Mouse (Mus musculus): ENCODE data around the gene Hnrnpll. TPM values are rescaled to one million over a fixed set of nuclear protein-coding genes. Genes with fewer than 3 reads are reported as not detected.

The Hnrnpll gene
- polyA plus RNA-seq, 1 experiment, result 2.5 TPM

GRCm38 (mm10) chr17:80090551-80090950 is 28.4 kb upstream of the Hnrnpll start:
- H3K4me3 ChIP-seq (replicated peaks), result no peak overlapping the region
- H3K4me1 ChIP-seq (ENCODE audit: control insufficient read depth), result no peaks in the 10 kb centered on the region
- TF ChIP-seq GATA1 (IDR thresholded peaks at IDR 0.05; ENCODE audit: low read length), result no peak
- TF ChIP-seq TAL1 (IDR thresholded peaks at IDR 0.05; ENCODE audit: low read length), result no peak
- no peaks in the 10 kb centered on the region for H3K36me3 ChIP-seq (ENCODE audit: control insufficient read depth)
- H3K27me3 ChIP-seq (ENCODE audit: control insufficient read depth), result peaks cover 6% of the 10 kb centered on the region
- no peaks in the 10 kb centered on the region; the same call in 1 of the 2 replicates for H3K9me3 ChIP-seq (ENCODE audit: control insufficient read depth, low read length)

- Histone ChIP-seq H3K4me1 (ENCODE audit: control insufficient read depth) (no peaks in the 10 kb centered on the region), H3K9me3 (ENCODE audit: control insufficient read depth, low read length) (peaks cover 5% of the 10 kb centered on the region), H3K36me3 (ENCODE audit: control insufficient read depth) (no peaks in the 10 kb centered on the region), H3K4me3 (replicated peaks) (no peak overlapping the region), H3K27me3 (ENCODE audit: control insufficient read depth) (peaks cover 6% of the 10 kb centered on the region)
- TF ChIP-seq TAL1 (IDR thresholded peaks at IDR 0.05; ENCODE audit: low read length) (no peak), GATA1 (IDR thresholded peaks at IDR 0.05; ENCODE audit: low read length) (no peak)
These were observed 26.0 kb upstream of the Hnrnpll start for GRCm38 (mm10) chr17:80088168-80088567.

- Histone ChIP-seq H3K9me3 (ENCODE audit: control insufficient read depth, low read length) (peaks cover 5% of the 10 kb centered on the region), H3K36me3 (ENCODE audit: control insufficient read depth) (no peaks in the 10 kb centered on the region), H3K27me3 (ENCODE audit: control insufficient read depth) (peaks cover 6% of the 10 kb centered on the region), H3K4me1 (ENCODE audit: control insufficient read depth) (no peaks in the 10 kb centered on the region), H3K4me3 (replicated peaks) (no peak overlapping the region)
- TF ChIP-seq GATA1 (IDR thresholded peaks at IDR 0.05; ENCODE audit: low read length) (no peak), TAL1 (IDR thresholded peaks at IDR 0.05; ENCODE audit: low read length) (no peak)
These were observed 24.5 kb upstream of the Hnrnpll start for GRCm38 (mm10) chr17:80086591-80086990.

GRCm38 (mm10) chr17:80084424-80084823 is 22.3 kb upstream of the Hnrnpll start:
- Histone ChIP-seq H3K27me3 (ENCODE audit: control insufficient read depth) (peaks cover 2% of the 10 kb centered on the region), H3K4me3 (replicated peaks) (no peak overlapping the region), H3K9me3 (ENCODE audit: control insufficient read depth, low read length) (peaks cover 5% of the 10 kb centered on the region), H3K4me1 (ENCODE audit: control insufficient read depth) (no peaks in the 10 kb centered on the region), H3K36me3 (ENCODE audit: control insufficient read depth) (no peaks in the 10 kb centered on the region)
- no peak for TF ChIP-seq TAL1 (IDR thresholded peaks at IDR 0.05; ENCODE audit: low read length)
- no peak for TF ChIP-seq GATA1 (IDR thresholded peaks at IDR 0.05; ENCODE audit: low read length)

- no peak for TF ChIP-seq TAL1 (IDR thresholded peaks at IDR 0.05; ENCODE audit: low read length)
- TF ChIP-seq GATA1 (IDR thresholded peaks at IDR 0.05; ENCODE audit: low read length), result no peak
- Histone ChIP-seq H3K36me3 (ENCODE audit: control insufficient read depth) (no peaks in the 10 kb centered on the region), H3K4me3 (replicated peaks) (no peak overlapping the region), H3K27me3 (ENCODE audit: control insufficient read depth) (peaks cover 2% of the 10 kb centered on the region; the same call in 1 of the 2 replicates), H3K4me1 (ENCODE audit: control insufficient read depth) (no peaks in the 10 kb centered on the region), H3K9me3 (ENCODE audit: control insufficient read depth, low read length) (peaks cover 5% of the 10 kb centered on the region)
These were observed 21.1 kb upstream of the Hnrnpll start for GRCm38 (mm10) chr17:80083223-80083622.

GRCm38 (mm10) chr17:80078726-80079125 is 16.6 kb upstream of the Hnrnpll start:
- Histone ChIP-seq H3K9me3 (ENCODE audit: control insufficient read depth, low read length) (no peaks in the 10 kb centered on the region), H3K4me1 (ENCODE audit: control insufficient read depth) (no peaks in the 10 kb centered on the region), H3K36me3 (ENCODE audit: control insufficient read depth) (no peaks in the 10 kb centered on the region), H3K4me3 (replicated peaks) (no peak overlapping the region), H3K27me3 (ENCODE audit: control insufficient read depth) (peaks cover 3% of the 10 kb centered on the region; the same call in 1 of the 2 replicates)
- no peak for TF ChIP-seq GATA1 (IDR thresholded peaks at IDR 0.05; ENCODE audit: low read length)
- no peak for TF ChIP-seq TAL1 (IDR thresholded peaks at IDR 0.05; ENCODE audit: low read length)

- no peaks in the 10 kb centered on the region for H3K27me3 ChIP-seq (ENCODE audit: control insufficient read depth)
- H3K9me3 ChIP-seq (ENCODE audit: control insufficient read depth, low read length), result no peaks in the 10 kb centered on the region; the same call in 1 of the 2 replicates
- no peak overlapping the region for H3K4me3 ChIP-seq (replicated peaks)
- H3K36me3 ChIP-seq (ENCODE audit: control insufficient read depth), result no peaks in the 10 kb centered on the region
- peaks cover 19% of the 10 kb centered on the region for H3K4me1 ChIP-seq (ENCODE audit: control insufficient read depth)
- no peak for TF ChIP-seq GATA1 (IDR thresholded peaks at IDR 0.05; ENCODE audit: low read length)
These were observed 5.1 kb upstream of the Hnrnpll start for GRCm38 (mm10) chr17:80067257-80067656.

- H3K27me3 ChIP-seq (ENCODE audit: control insufficient read depth), result no peaks in the 10 kb centered on the region
- H3K36me3 ChIP-seq (ENCODE audit: control insufficient read depth), result no peaks in the 10 kb centered on the region; the same call in 1 of the 2 replicates
- H3K4me3 ChIP-seq (replicated peaks), result peak overlapping the region; percentile 74
- peak; percentile 1; the same call in 1 of the 2 replicates for TF ChIP-seq GATA1 (IDR thresholded peaks at IDR 0.05; ENCODE audit: low read length)
- TF ChIP-seq TAL1 (IDR thresholded peaks at IDR 0.05; ENCODE audit: low read length), result no peak
- H3K4me1 ChIP-seq (ENCODE audit: control insufficient read depth), result peaks cover 34% of the 10 kb centered on the region
- no peaks in the 10 kb centered on the region; the same call in 1 of the 2 replicates for H3K9me3 ChIP-seq (ENCODE audit: control insufficient read depth, low read length)
These were observed 1.8 kb upstream of the Hnrnpll start for GRCm38 (mm10) chr17:80063840-80064495.

- peaks cover 37% of the 10 kb centered on the region for H3K4me1 ChIP-seq (ENCODE audit: control insufficient read depth)
- H3K9me3 ChIP-seq (ENCODE audit: control insufficient read depth, low read length), result no peaks in the 10 kb centered on the region; the same call in 1 of the 2 replicates
- H3K36me3 ChIP-seq (ENCODE audit: control insufficient read depth), result peaks cover 2% of the 10 kb centered on the region
- H3K4me3 ChIP-seq (replicated peaks), result peak overlapping the region; percentile 74
- H3K27me3 ChIP-seq (ENCODE audit: control insufficient read depth), result no peaks in the 10 kb centered on the region
- TF ChIP-seq TAL1 (IDR thresholded peaks at IDR 0.05; ENCODE audit: low read length), result no peak
- 0 out of 2 replicates have a peak, but pooled peaks have one; percentile 2 for TF ChIP-seq GATA1 (IDR thresholded peaks at IDR 0.05; ENCODE audit: low read length)
These were observed 1.3 kb upstream of the Hnrnpll start for GRCm38 (mm10) chr17:80063386-80063785.
